Mouse (Mus musculus) brain, embryonic 14.5 days (tissue): ENCODE measurements around the gene Tmem151a.

Source experiments
- CTCF ChIP-seq: fragments of 200-500 bp; IDR thresholded peaks from 2 replicates; pipeline ENCODE4 v1.5.1; 2012; ENCODE audit warnings: inconsistent platforms, mild to moderate bottlenecking, moderate library complexity, borderline replicate concordance; ENCODE audit not compliant: insufficient read depth, insufficient read length; ENCODE audit errors: extremely low read depth
- POLR2A ChIP-seq: fragments of 200-500 bp; IDR thresholded peaks from 2 replicates; pipeline ENCODE4 v1.6.1; 2012; ENCODE audit warnings: mild to moderate bottlenecking, inconsistent platforms, borderline replicate concordance; ENCODE audit not compliant: poor library complexity, insufficient read depth, insufficient read length, severe bottlenecking; ENCODE audit errors: extremely low read depth

DNA sequence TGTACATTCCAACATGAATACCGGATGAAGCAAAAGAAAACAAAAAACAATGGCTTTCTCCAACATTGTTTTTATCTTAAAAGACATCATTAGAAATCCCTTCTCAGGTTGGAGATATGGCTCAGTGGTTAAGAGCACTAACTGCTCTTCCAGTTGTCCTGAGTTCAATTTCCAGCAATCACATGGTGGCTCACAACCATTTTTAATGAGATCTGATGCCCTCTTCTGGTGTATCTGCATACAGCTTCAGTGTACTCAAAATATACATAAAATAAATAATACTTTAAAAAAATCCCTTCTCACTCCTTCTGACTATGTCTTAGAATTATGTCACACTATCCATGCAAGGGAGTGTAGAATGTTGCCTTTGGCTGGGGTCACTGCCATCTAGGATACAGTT is 6.1 kb downstream of the Tmem151a start:
- TF ChIP-seq CTCF (no peak), POLR2A (no peak)
